In genomic region chr17:48547668-48548067, GRCm38 (mm10) we compare ENCODE assay signal across 17 mouse cellular contexts.
A peak's percentile ranks its signal among the peaks of the same experiment; 100 is the strongest.
DNase-seq lines count a peak whose midpoint lies in the region; ATAC-seq and TF ChIP-seq lines count a peak whose summit lies in the region.
"Had no signal": no experiment of that assay in that cellular context is flagged by ENCODE, and none has a peak within 500 bp of the region (broad histone marks: within the 10 kb centered on the region; RNA-seq: fewer than 3 reads in every experiment).

No protein-coding gene starts in this region.

- 76% methylated on average over 6 of the region's 6 CpGs for WGBS in stomach, embryonic 15.5 days
- WGBS in stomach, postnatal 0 days = 70% methylated on average over 6 of the region's 6 CpGs
- WGBS in hindbrain, embryonic 13.5 days = 91% methylated on average over 6 of the region's 6 CpGs
- WGBS in midbrain, embryonic 14.5 days = 86% methylated on average over 6 of the region's 6 CpGs
- WGBS in cerebellum, adult 2 months = 96% methylated on average over 6 of the region's 6 CpGs

- no peak for DNase-seq in stomach, postnatal 0 days (ENCODE audit: low spot score)
- DNase-seq in kidney, adult 8-10 months = peak; percentile 82 to 88
- DNase-seq in kidney, postnatal 25 days = peak; percentile 68 to 88
- DNase-seq in cerebellum, adult 8-10 months = no peak
- no peak for DNase-seq in midbrain, embryonic 14.5 days
- no peak for DNase-seq in cerebellum, adult 2 months
- DNase-seq: cerebellum, postnatal 10 days; gastrocnemius, postnatal 25 days; spleen, adult 18-20 months had no signal

- no peak overlapping the region for H3K4me3 ChIP-seq in stomach, embryonic 15.5 days (replicated peaks)
- no peak overlapping the region for H3K4me3 ChIP-seq in stomach, postnatal 0 days (ENCODE audit: low read depth, low read length)
- H3K4me3 ChIP-seq in hindbrain, embryonic 13.5 days = no peak overlapping the region
- no peak overlapping the region for H3K4me3 ChIP-seq in midbrain, embryonic 14.5 days (replicated peaks; ENCODE audit: low read depth, low read length)
- no peak overlapping the region for H3K4me3 ChIP-seq in cerebellum, adult 2 months (replicated peaks; ENCODE audit: insufficient read depth, low read depth, low read length)
- H3K4me3 ChIP-seq: embryonic facial prominence, embryonic 13.5 days; forebrain, embryonic 15.5 days; left cerebral cortex, adult 2 months; midbrain, embryonic 13.5 days had no signal

- no peak overlapping the region for H3K4me2 ChIP-seq in stomach, embryonic 15.5 days
- H3K4me2 ChIP-seq in stomach, postnatal 0 days (replicated peaks; ENCODE audit: low read depth) = no peak overlapping the region
- no peak overlapping the region for H3K4me2 ChIP-seq in hindbrain, embryonic 13.5 days
- no peak overlapping the region for H3K4me2 ChIP-seq in midbrain, embryonic 14.5 days (ENCODE audit: low read length)
- H3K4me2 ChIP-seq: embryonic facial prominence, embryonic 13.5 days; forebrain, embryonic 15.5 days; midbrain, embryonic 13.5 days had no signal

- H3K27me3 ChIP-seq in stomach, embryonic 15.5 days (replicated peaks) = no peaks in the 10 kb centered on the region
- no peaks in the 10 kb centered on the region for H3K27me3 ChIP-seq in stomach, postnatal 0 days (ENCODE audit: control insufficient read depth, insufficient read depth, low read length)
- no peaks in the 10 kb centered on the region for H3K27me3 ChIP-seq in hindbrain, embryonic 13.5 days
- H3K27me3 ChIP-seq in midbrain, embryonic 14.5 days (ENCODE audit: control insufficient read depth, insufficient read depth, low read length) = no peaks in the 10 kb centered on the region
- no peaks in the 10 kb centered on the region for H3K27me3 ChIP-seq in cerebellum, adult 2 months (ENCODE audit: control insufficient read depth, insufficient read depth, low read length)
- H3K27me3 ChIP-seq: CH12.LX; embryonic facial prominence, embryonic 13.5 days; forebrain, embryonic 15.5 days; midbrain, embryonic 13.5 days had no signal

- no peak overlapping the region for H3K9ac ChIP-seq in stomach, embryonic 15.5 days
- no peak overlapping the region for H3K9ac ChIP-seq in stomach, postnatal 0 days (ENCODE audit: low read length)
- no peak overlapping the region for H3K9ac ChIP-seq in hindbrain, embryonic 13.5 days
- H3K9ac ChIP-seq in midbrain, embryonic 14.5 days (replicated peaks; ENCODE audit: low read length) = no peak overlapping the region
- H3K9ac ChIP-seq: embryonic facial prominence, embryonic 13.5 days; forebrain, embryonic 15.5 days; liver, embryonic 14.5 days; midbrain, embryonic 13.5 days had no signal

- H3K9me3 ChIP-seq in stomach, embryonic 15.5 days = no peaks in the 10 kb centered on the region
- H3K9me3 ChIP-seq in stomach, postnatal 0 days (ENCODE audit: control insufficient read depth, low read length) = no peaks in the 10 kb centered on the region
- H3K9me3 ChIP-seq in hindbrain, embryonic 13.5 days = no peaks in the 10 kb centered on the region
- no peaks in the 10 kb centered on the region for H3K9me3 ChIP-seq in midbrain, embryonic 14.5 days (ENCODE audit: control insufficient read depth, low read length)
- H3K9me3 ChIP-seq: embryonic facial prominence, embryonic 13.5 days; forebrain, embryonic 15.5 days; midbrain, embryonic 13.5 days had no signal

- no peak for TF ChIP-seq CTCF in stomach, postnatal 0 days (IDR thresholded peaks at IDR 0.05; ENCODE audit: low read depth)
- TF ChIP-seq CTCF in cerebellum, adult 2 months (IDR thresholded peaks at IDR 0.05; ENCODE audit: borderline replicate concordance, insufficient read depth, low read depth, low read length) = no peak

- H3K27ac ChIP-seq in stomach, embryonic 15.5 days = no peak overlapping the region
- no peak overlapping the region for H3K27ac ChIP-seq in stomach, postnatal 0 days (replicated peaks)
- H3K27ac ChIP-seq in hindbrain, embryonic 13.5 days = no peak overlapping the region
- H3K27ac ChIP-seq in midbrain, embryonic 14.5 days (replicated peaks; ENCODE audit: low read depth, low read length) = no peak overlapping the region
- H3K27ac ChIP-seq in cerebellum, adult 2 months (ENCODE audit: insufficient read depth, low read length) = no peak overlapping the region; the same call in 1 of the 2 replicates
- H3K27ac ChIP-seq: embryonic facial prominence, embryonic 13.5 days; forebrain, embryonic 15.5 days; left cerebral cortex, adult 2 months; liver, embryonic 14.5 days; midbrain, embryonic 13.5 days had no signal

- H3K4me1 ChIP-seq in stomach, embryonic 15.5 days = peaks cover 14% of the 10 kb centered on the region
- no peaks in the 10 kb centered on the region for H3K4me1 ChIP-seq in stomach, postnatal 0 days (replicated peaks; ENCODE audit: control insufficient read depth, insufficient read depth)
- peaks cover 19% of the 10 kb centered on the region for H3K4me1 ChIP-seq in hindbrain, embryonic 13.5 days (replicated peaks)
- H3K4me1 ChIP-seq in midbrain, embryonic 14.5 days (ENCODE audit: control insufficient read depth, insufficient read depth, low read length) = no peaks in the 10 kb centered on the region
- H3K4me1 ChIP-seq in cerebellum, adult 2 months (ENCODE audit: control insufficient read depth, insufficient read depth, low read length) = peaks cover 26% of the 10 kb centered on the region
- H3K4me1 ChIP-seq: midbrain, embryonic 13.5 days had no signal

- no peak for TF ChIP-seq EP300 in stomach, postnatal 0 days (optimal IDR thresholded peaks at IDR 0.05)

- TF ChIP-seq POLR2A in cerebellum, adult 2 months (IDR thresholded peaks at IDR 0.05; ENCODE audit: borderline replicate concordance, insufficient read depth, low read length) = no peak

- peak; percentile 41; the same call in 1 of the 2 replicates for ATAC-seq in stomach, embryonic 15.5 days (ENCODE audit: insufficient read depth, low FRiP score, low read depth)
- no peak for ATAC-seq in stomach, postnatal 0 days (ENCODE audit: low FRiP score, low TSS enrichment)
- no peak for ATAC-seq in hindbrain, embryonic 13.5 days (ENCODE audit: low FRiP score)
- no peak for ATAC-seq in midbrain, embryonic 14.5 days (ENCODE audit: low FRiP score, low TSS enrichment)
- ATAC-seq: forebrain, embryonic 15.5 days; midbrain, embryonic 13.5 days had no signal

- no peaks in the 10 kb centered on the region for H3K36me3 ChIP-seq in stomach, embryonic 15.5 days
- H3K36me3 ChIP-seq in stomach, postnatal 0 days (ENCODE audit: control insufficient read depth, insufficient read depth, low read length) = no peaks in the 10 kb centered on the region
- no peaks in the 10 kb centered on the region for H3K36me3 ChIP-seq in hindbrain, embryonic 13.5 days
- H3K36me3 ChIP-seq in midbrain, embryonic 14.5 days (ENCODE audit: control insufficient read depth, insufficient read depth, low read length) = no peaks in the 10 kb centered on the region
- H3K36me3 ChIP-seq: embryonic facial prominence, embryonic 13.5 days; forebrain, embryonic 15.5 days; midbrain, embryonic 13.5 days had no signal

Comparison
In these comparisons a context has a peak if more than half of its experiments do, and no peak if none do; other contexts are left out.
1. DNase-seq: peak in kidney, adult 8-10 months (2 of 2) and kidney, postnatal 25 days (2 of 2); none in stomach, postnatal 0 days (single experiment), cerebellum, adult 8-10 months (single experiment), midbrain, embryonic 14.5 days (single experiment) and cerebellum, adult 2 months (0 of 2).